Mouse (Mus musculus) induced T-regulatory cell, adult 2 months (primary cell): ENCODE measurements around the gene Cdk10.
A peak's percentile ranks its signal among the peaks of the same experiment; 100 is the strongest.
"Not testable (repeated sequence)": the region's sequence is repeated elsewhere in the genome, so short reads cannot be mapped to it uniquely, and the experiment has no call there.

ENCODE experiments used
- DNase-seq: peaks from one replicate; pipeline ENCODE4 v3.0.0-alpha.2; 2012; ENCODE audit warnings: low read depth

Cdk10 gene

GRCm38 (mm10) chr8:123233300-123233699 is 8.7 kb downstream of the Cdk10 start:
- DNase-seq = no peak

GRCm38 (mm10) chr8:123233760-123234159 is 9.1 kb downstream of the Cdk10 start:
- DNase-seq = no peak

GRCm38 (mm10) chr8:123234918-123235519 is 10.4 kb downstream of the Cdk10 start:
- peak; percentile 56 for DNase-seq

DNA sequence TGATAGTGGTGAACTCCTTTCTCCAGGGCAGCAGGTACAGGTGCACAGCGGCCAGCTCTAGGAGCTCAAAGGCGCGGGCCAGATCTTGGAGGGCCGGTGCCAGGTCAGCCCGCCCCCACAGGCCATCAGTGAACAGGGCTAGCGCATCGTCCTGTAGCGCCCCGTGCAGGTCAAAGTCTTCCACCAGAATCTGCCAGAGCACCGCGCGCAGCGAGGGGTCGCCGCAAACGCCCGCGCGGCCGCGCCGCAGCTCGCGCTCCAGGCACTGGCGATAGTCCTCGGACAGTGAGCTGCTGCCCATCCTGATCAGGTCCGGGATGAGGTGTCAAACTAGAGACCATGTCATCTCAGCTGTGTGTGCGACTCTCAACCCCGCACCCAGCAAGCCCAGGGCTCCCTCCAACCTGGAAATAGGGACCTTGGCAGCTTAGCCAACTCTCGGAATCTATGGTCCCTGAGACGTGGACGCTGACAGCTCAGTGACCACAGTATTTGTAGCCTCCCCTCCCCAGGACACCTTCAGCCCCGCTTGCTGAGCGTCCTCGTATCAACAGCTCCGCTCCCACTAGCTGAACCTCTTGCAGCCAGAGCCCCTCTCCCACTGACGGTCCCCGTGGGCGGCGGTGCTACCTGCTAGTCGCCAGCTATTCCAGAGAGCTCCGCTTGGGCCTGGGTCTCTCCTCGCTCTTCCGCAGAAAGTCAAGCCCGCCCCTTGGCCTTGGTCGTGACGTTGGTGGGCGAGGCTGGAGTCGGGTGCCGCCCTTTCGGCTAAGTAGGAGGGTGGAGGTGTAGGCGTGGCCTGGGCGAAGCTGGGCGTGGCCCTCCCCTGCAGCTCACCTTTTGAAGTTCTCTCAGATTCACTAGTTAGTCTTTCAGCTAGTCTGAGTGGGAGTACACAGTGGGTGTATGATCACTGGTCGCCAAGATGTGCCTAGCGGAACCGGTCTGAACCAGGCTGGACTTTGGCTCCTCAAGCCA is 11.2 kb downstream of the Cdk10 start, which contains the start of gene Spata2l:
TSS of gene Spata2l (minus strand) at position 714 of the 978 bp plus-strand sequence.
- peak; percentile 96 for DNase-seq

GRCm38 (mm10) chr8:123239398-123239797 is 14.8 kb downstream of the Cdk10 start:
- no peak for DNase-seq

GRCm38 (mm10) chr8:123242107-123242923 is 17.7 kb downstream of the Cdk10 start:
- no peak for DNase-seq

- DNase-seq = no peak
These were observed 18.4 kb downstream of the Cdk10 start for GRCm38 (mm10) chr8:123243053-123243452.

- DNase-seq = no peak
These were observed 19.7 kb downstream of the Cdk10 start for GRCm38 (mm10) chr8:123244382-123244781.

- DNase-seq = no peak
These were observed 20.9 kb downstream of the Cdk10 start for GRCm38 (mm10) chr8:123245543-123245942.

DNA sequence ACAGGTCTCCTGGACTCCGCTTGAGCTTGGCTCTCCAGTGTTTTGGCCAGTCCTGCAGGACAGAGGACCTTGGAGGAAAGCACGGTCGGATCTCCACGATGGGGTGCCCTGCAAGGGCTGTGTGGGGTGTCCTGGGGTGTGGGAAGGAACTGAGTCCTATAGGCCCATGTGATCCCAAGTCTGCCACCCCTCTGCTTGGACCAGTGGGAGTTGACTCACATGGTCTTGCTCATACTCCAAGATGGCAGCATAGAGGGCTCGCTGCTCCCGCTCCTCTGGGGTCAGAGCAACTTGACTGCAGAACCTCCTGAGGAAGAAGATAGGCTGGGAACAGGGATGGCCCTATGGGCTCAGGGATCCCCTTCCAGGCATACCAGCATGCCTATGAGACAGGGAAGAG is 23.1 kb downstream of the Cdk10 start:
- DNase-seq = no peak

DNA sequence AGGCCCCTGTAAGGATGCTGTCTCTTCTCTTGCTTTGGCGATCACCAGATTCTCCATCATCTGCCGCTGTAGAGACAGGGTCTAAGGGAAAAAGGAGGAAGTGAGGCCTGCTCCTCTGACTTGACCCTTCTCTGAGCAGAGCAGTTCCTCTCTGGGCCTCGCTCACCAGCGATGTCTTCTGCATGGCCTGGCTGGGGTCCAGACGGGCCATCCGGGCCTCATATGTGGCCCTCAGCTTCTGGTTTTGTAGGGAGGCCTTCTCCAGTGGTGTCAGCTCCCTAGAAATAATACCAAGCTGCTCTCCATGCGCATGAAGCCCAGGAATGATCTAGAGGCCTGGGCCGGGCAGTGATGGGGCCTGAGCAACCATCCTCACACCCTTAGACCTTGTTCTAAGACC is 24.0 kb downstream of the Cdk10 start:
- no peak for DNase-seq

- no peak for DNase-seq
These were observed 26.3 kb downstream of the Cdk10 start for GRCm38 (mm10) chr8:123250940-123251339.

- DNase-seq = no peak
These were observed 28.3 kb downstream of the Cdk10 start for GRCm38 (mm10) chr8:123252925-123253324.

- DNase-seq = no peak
These were observed 28.9 kb downstream of the Cdk10 start for GRCm38 (mm10) chr8:123253451-123254098.

DNA sequence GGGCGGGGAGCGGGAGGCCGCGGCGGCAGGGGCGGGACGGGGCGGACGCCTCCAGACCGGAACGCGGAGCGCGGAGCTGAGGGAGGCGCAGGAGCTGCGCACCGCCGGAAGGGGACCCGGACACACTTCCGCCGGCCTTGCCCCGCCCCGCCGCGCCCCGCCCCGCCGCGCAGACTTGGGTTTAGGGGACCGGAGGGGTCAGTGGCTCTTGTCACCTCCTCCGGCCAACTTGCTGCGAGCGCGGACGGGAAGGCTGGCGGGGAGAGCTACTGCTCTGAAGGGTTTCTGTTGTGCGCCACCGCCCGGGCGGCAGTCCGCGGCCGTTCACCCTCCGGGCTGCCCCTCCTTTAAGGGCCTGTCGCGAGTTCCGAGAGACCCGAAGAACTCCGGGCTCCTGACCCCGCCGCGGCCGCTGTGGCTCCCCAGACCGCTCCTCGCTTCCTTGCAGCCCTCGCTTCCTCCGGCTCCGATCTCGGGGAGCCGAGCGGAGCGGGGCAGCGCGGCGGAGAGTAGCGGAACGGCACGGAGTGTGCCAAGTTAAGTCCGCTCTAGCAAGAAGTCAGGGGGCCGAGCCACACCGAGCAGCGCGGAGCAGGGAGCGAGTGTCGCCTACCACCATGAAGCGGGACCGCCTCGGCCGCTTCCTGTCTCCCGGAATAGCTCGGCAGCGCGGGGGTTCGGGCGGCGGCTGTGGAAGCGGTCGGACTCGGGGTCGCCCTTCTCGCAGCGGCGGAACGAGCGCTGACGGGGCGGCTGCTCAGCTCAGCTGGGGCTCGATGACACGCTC is 29.6 kb downstream of the Cdk10 start, which contains the start of the genes Zfp276 and Vps9d1:
TSS of gene Zfp276 (plus strand) at position 97 of the 787 bp plus-strand sequence.
TSS of gene Vps9d1 (minus strand) at position 250 of the 787 bp plus-strand sequence.
- DNase-seq = peak; percentile 91

- peak; percentile 35 for DNase-seq
These were observed 30.5 kb downstream of the Cdk10 start for GRCm38 (mm10) chr8:123255170-123255569.

DNA sequence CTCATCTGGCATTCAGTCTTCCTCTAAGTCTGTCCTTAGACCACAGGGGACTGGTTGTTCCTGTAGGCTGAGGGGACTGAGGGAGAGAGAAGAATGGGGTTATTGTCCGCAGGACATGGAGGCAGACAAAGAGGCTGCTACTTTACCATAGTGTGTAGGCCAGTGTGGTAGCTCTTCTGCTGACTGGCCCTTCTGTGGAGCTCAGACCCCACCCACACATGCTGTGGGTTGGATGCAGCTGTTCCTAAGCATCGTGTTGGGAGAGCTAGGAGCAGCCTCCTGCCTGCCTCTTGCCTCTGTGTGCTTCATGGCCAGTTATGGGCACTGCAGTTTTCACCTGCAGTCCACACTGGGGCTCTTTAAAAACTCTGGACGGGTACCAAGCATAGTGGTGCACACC is 32.5 kb downstream of the Cdk10 start:
- DNase-seq = no peak

GRCm38 (mm10) chr8:123257593-123257992 is 33.0 kb downstream of the Cdk10 start:
- DNase-seq = not testable (repeated sequence)

GRCm38 (mm10) chr8:123267926-123268656 is 43.4 kb downstream of the Cdk10 start:
- no peak for DNase-seq

DNA sequence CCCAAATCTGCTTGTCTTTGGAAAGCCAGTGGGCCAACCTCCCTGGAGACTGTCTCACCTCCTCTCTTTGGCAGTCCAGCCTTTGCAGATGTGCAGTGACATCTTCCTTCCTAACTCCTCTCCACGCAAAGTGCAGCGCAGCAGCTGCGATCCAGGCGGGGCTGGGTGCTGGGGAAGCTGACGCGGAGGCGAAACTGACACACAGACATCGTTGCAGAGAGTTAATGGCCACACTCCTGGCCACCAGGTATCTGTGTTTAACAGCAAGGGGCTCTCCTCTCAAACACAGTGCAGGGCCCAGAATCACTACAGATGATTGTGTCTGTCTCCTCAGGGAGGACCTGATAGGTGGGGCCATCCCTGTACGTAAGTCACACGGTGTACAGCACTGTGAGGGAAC is 46.5 kb downstream of the Cdk10 start:
- DNase-seq = no peak
